30 mouse cellular contexts compared by ENCODE assay signal in the genomic region with DNA sequence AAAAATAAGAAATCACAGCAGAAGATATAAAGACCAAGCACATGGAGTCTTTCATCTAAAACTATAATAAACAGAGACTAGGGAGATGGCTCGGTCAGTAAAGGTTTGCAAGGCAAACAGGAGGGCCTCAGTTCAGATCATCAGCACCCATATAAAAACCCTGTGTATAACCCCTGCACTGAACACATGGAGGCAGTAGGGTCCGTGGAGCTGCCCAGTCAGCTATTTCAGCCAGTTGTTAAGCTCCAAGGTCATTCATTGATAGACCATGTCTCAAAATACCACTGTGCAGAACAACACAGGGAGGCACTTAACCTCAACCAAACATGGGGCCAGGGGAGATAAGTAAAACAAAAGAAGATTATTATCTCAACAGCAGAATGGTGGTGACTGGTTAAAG.
"Had no signal": no experiment of that assay in that cellular context is flagged by ENCODE, and none has a peak within 500 bp of the region (broad histone marks: within the 10 kb centered on the region; RNA-seq: fewer than 3 reads in every experiment).

No protein-coding gene starts in this region.

- H3K4me2 ChIP-seq: heart, embryonic 12.5 days; heart, embryonic 13.5 days; heart, embryonic 15.5 days; hindbrain, embryonic 12.5 days; hindbrain, embryonic 13.5 days; hindbrain, embryonic 14.5 days; hindbrain, embryonic 15.5 days; intestine, embryonic 15.5 days; kidney, embryonic 15.5 days had no signal

- H3K9me3 ChIP-seq: heart, embryonic 12.5 days; heart, embryonic 13.5 days; heart, embryonic 15.5 days; hindbrain, embryonic 10.5 days; hindbrain, embryonic 12.5 days; hindbrain, embryonic 13.5 days; hindbrain, embryonic 15.5 days; intestine, embryonic 15.5 days; kidney, embryonic 15.5 days had no signal

- H3K4me1 ChIP-seq: heart, embryonic 12.5 days; heart, embryonic 13.5 days; heart, embryonic 15.5 days; hindbrain, embryonic 10.5 days; hindbrain, embryonic 12.5 days; hindbrain, embryonic 13.5 days; hindbrain, embryonic 15.5 days; intestine, embryonic 15.5 days; kidney, embryonic 15.5 days had no signal

- DNase-seq: heart, postnatal 10 days; heart, postnatal 14 days; heart, postnatal 36 days; heart, postnatal 4 days; kidney, adult 11 months; kidney, adult 18-20 months; kidney, adult 2 months; kidney, adult 8-10 months; kidney, adult 9 months; kidney, postnatal 10 days; kidney, postnatal 14 days; kidney, postnatal 25 days; kidney, postnatal 36 days; kidney, postnatal 4 days; layer of hippocampus, adult 9-11 months; layer of hippocampus, postnatal 36 days had no signal

- H3K36me3 ChIP-seq: heart, embryonic 12.5 days; heart, embryonic 13.5 days; heart, embryonic 15.5 days; hindbrain, embryonic 10.5 days; hindbrain, embryonic 12.5 days; hindbrain, embryonic 13.5 days; hindbrain, embryonic 15.5 days; intestine, embryonic 15.5 days; kidney, embryonic 15.5 days had no signal

- H3K27me3 ChIP-seq: heart, embryonic 12.5 days; heart, embryonic 13.5 days; heart, embryonic 15.5 days; hindbrain, embryonic 12.5 days; hindbrain, embryonic 13.5 days; hindbrain, embryonic 15.5 days; intestine, embryonic 15.5 days; kidney, embryonic 15.5 days had no signal

- H3K27ac ChIP-seq: heart, embryonic 13.5 days; heart, embryonic 15.5 days; hindbrain, embryonic 10.5 days; hindbrain, embryonic 12.5 days; hindbrain, embryonic 13.5 days; hindbrain, embryonic 14.5 days; hindbrain, embryonic 15.5 days; hindbrain, postnatal 0 days; intestine, embryonic 15.5 days; kidney, embryonic 15.5 days; kidney, postnatal 0 days; layer of hippocampus, adult 2 months; left cerebral cortex, adult 2 months had no signal

- H3K4me3 ChIP-seq: heart, embryonic 12.5 days; heart, embryonic 13.5 days; heart, embryonic 15.5 days; hindbrain, embryonic 10.5 days; hindbrain, embryonic 12.5 days; hindbrain, embryonic 13.5 days; hindbrain, embryonic 15.5 days; intestine, embryonic 15.5 days; kidney, embryonic 15.5 days; layer of hippocampus, adult 2 months; left cerebral cortex, adult 2 months had no signal

- H3K9ac ChIP-seq: heart, embryonic 12.5 days; heart, embryonic 13.5 days; heart, embryonic 15.5 days; hindbrain, embryonic 12.5 days; hindbrain, embryonic 13.5 days; hindbrain, embryonic 14.5 days; hindbrain, embryonic 15.5 days; intestine, embryonic 15.5 days; kidney, embryonic 15.5 days had no signal
